Mouse (Mus musculus) testis, adult 2 months (tissue): ENCODE data around the gene Cask. TPM values are rescaled to one million over a fixed set of nuclear protein-coding genes. Genes with fewer than 3 reads are reported as not detected.
"Not testable (repeated sequence)": the region's sequence is repeated elsewhere in the genome, so short reads cannot be mapped to it uniquely, and the experiment has no call there.

Source experiments
- H3K27ac ChIP-seq: fragments of 200-500 bp; 2 replicates; pipeline ENCODE4 v1.5.1; 2012; ENCODE audit warnings: low read depth, low read length; ENCODE audit not compliant: control insufficient read depth, insufficient read depth
- H3K27me3 ChIP-seq: fragments of 200-500 bp; 2 replicates; pipeline ENCODE4 v1.6.1; 2012; ENCODE audit warnings: mild to moderate bottlenecking, low read length, moderate library complexity; ENCODE audit not compliant: control insufficient read depth, insufficient read depth
- H3K36me3 ChIP-seq: fragments of 200-500 bp; 2 replicates; pipeline ENCODE4 v1.6.1; 2012; ENCODE audit warnings: mild to moderate bottlenecking, low read length; ENCODE audit not compliant: control insufficient read depth, insufficient read depth
- H3K4me1 ChIP-seq: fragments of 200-500 bp; 2 replicates; pipeline ENCODE4 v1.6.1; 2012; ENCODE audit warnings: low read length; ENCODE audit not compliant: control insufficient read depth, insufficient read depth
- H3K4me3 ChIP-seq: fragments of 200-500 bp; 2 replicates; pipeline ENCODE4 v1.5.1; 2012; ENCODE audit warnings: low read depth, mild to moderate bottlenecking, low read length, moderate library complexity, mixed read lengths; ENCODE audit not compliant: control insufficient read depth
- CTCF ChIP-seq: fragments of 200-500 bp; IDR thresholded peaks from 2 replicates; pipeline ENCODE4 v1.5.1; 2012; ENCODE audit warnings: low read depth, mild to moderate bottlenecking, inconsistent platforms, low read length, moderate library complexity; ENCODE audit not compliant: control insufficient read depth, insufficient read depth, insufficient replicate concordance
- POLR2A ChIP-seq: fragments of 200-500 bp; IDR thresholded peaks from 2 replicates; pipeline ENCODE4 v1.6.1; 2012; ENCODE audit warnings: low read depth, mild to moderate bottlenecking, inconsistent platforms, low read length, moderate library complexity; ENCODE audit not compliant: control insufficient read depth
- polyA plus RNA-seq: library from polyadenylated mRNA; depleted of rRNA; stranded (reverse); fragments of >200 nt; gene quantifications from 2 replicates; pipeline ENCODE4 v1.2.3, GENCODE M21; 2012

Cask gene
- polyA plus RNA-seq, 1 experiment = 0.99 TPM

- Histone ChIP-seq H3K4me3 (no peak overlapping the region), H3K4me1 (no peaks in the 10 kb centered on the region), H3K27me3 (no peaks in the 10 kb centered on the region), H3K27ac (no peak overlapping the region), H3K36me3 (no peaks in the 10 kb centered on the region)
- TF ChIP-seq POLR2A (no peak), CTCF (no peak)
Measured at GRCm38 (mm10) chrX:13757279-13758005, 93.7 kb downstream of the Cask start.

- Histone ChIP-seq H3K27me3 (no peaks in the 10 kb centered on the region), H3K36me3 (no peaks in the 10 kb centered on the region), H3K4me3 (no peak overlapping the region), H3K4me1 (no peaks in the 10 kb centered on the region), H3K27ac (no peak overlapping the region)
- TF ChIP-seq POLR2A (no peak), CTCF (no peak)
Measured at GRCm38 (mm10) chrX:13741110-13741509, 110.1 kb downstream of the Cask start.

- H3K4me3 ChIP-seq, H3K27ac ChIP-seq, H3K27me3 ChIP-seq, H3K36me3 ChIP-seq, H3K4me1 ChIP-seq: not testable (repeated sequence)
Measured at GRCm38 (mm10) chrX:13730785-13731184, 120.4 kb downstream of the Cask start.

- TF ChIP-seq CTCF (no peak), POLR2A (no peak)
- no peaks in the 10 kb centered on the region for H3K4me1 ChIP-seq
- H3K27me3 ChIP-seq = no peaks in the 10 kb centered on the region
Measured at GRCm38 (mm10) chrX:13729835-13730480, 121.2 kb downstream of the Cask start.

GRCm38 (mm10) chrX:13725573-13726403 is 125.4 kb downstream of the Cask start:
- no peaks in the 10 kb centered on the region for H3K4me1 ChIP-seq
- no peaks in the 10 kb centered on the region for H3K27me3 ChIP-seq

More at GRCm38 (mm10) chrX:13729835-13730480, 121.2 kb downstream of the Cask start:
- H3K36me3 ChIP-seq = no peaks in the 10 kb centered on the region
- no peak overlapping the region for H3K4me3 ChIP-seq
- no peak overlapping the region for H3K27ac ChIP-seq

GRCm38 (mm10) chrX:13720296-13720829 is 130.8 kb downstream of the Cask start:
- Histone ChIP-seq H3K4me3 (no peak overlapping the region), H3K27ac (no peak overlapping the region), H3K4me1 (no peaks in the 10 kb centered on the region), H3K36me3 (no peaks in the 10 kb centered on the region), H3K27me3 (no peaks in the 10 kb centered on the region)
- TF ChIP-seq CTCF = no peak
- TF ChIP-seq POLR2A = no peak

More at GRCm38 (mm10) chrX:13725573-13726403, 125.4 kb downstream of the Cask start:
- no peak overlapping the region for H3K27ac ChIP-seq
- TF ChIP-seq POLR2A = no peak
- H3K36me3 ChIP-seq = no peaks in the 10 kb centered on the region
- no peak overlapping the region for H3K4me3 ChIP-seq

GRCm38 (mm10) chrX:13718283-13718682 is 132.9 kb downstream of the Cask start:
- Histone ChIP-seq H3K4me3 (no peak overlapping the region), H3K27me3 (no peaks in the 10 kb centered on the region)

More at GRCm38 (mm10) chrX:13718283-13718682, 132.9 kb downstream of the Cask start:
- Histone ChIP-seq H3K27ac (no peak overlapping the region), H3K4me1 (no peaks in the 10 kb centered on the region), H3K36me3 (no peaks in the 10 kb centered on the region)
- TF ChIP-seq CTCF (no peak), POLR2A (no peak)
